Mouse (Mus musculus) stomach, postnatal 0 days (tissue): ENCODE measurements at regions not wholly inside any gene's neighbourhood (a gene's known extent, or its start where the extent isn't known, plus 50 kb on each side); places are given as distances from the start of the nearest gene placed in this dataset.

Source experiments
- ATAC-seq: fragments of 200-750 bp; cut with Nextera tagmentation; 2 replicates; pipeline ENCODE4 v1.8.0; 2017; ENCODE audit not compliant: low FRiP score, low TSS enrichment
- DNase-seq: peaks from one replicate; pipeline ENCODE4 v3.0.0-alpha.2; 2016; ENCODE audit warnings: low spot score
- H3K27ac ChIP-seq: fragments of 300-500 bp; sonication (generic); replicated peaks from 2 replicates; pipeline ENCODE4 v1.5.1; 2014; ENCODE audit warnings: mild to moderate bottlenecking, control low read depth
- H3K27me3 ChIP-seq: fragments of 300-500 bp; sonication (generic); 2 replicates; pipeline ENCODE4 v1.6.1; 2014; ENCODE audit warnings: low read length; ENCODE audit not compliant: control insufficient read depth, insufficient read depth
- H3K36me3 ChIP-seq: fragments of 300-500 bp; sonication (generic); 2 replicates; pipeline ENCODE4 v1.6.1; 2014; ENCODE audit warnings: low read length, mixed read lengths; ENCODE audit not compliant: control insufficient read depth, insufficient read depth
- H3K4me1 ChIP-seq: fragments of 300-500 bp; sonication (generic); replicated peaks from 2 replicates; pipeline ENCODE4 v1.6.1; 2014; ENCODE audit warnings: antibody characterized with exemption; ENCODE audit not compliant: control insufficient read depth, insufficient read depth
- H3K4me2 ChIP-seq: fragments of 300-500 bp; sonication (generic); replicated peaks from 2 replicates; pipeline ENCODE4 v1.6.1; 2014; ENCODE audit warnings: low read depth, mild to moderate bottlenecking, control low read depth, moderate library complexity
- H3K4me3 ChIP-seq: fragments of 300-500 bp; sonication (generic); 2 replicates; pipeline ENCODE4 v1.5.1; 2014; ENCODE audit warnings: low read depth, low read length, control low read depth
- H3K9ac ChIP-seq: fragments of 300-500 bp; sonication (generic); 2 replicates; pipeline ENCODE4 v1.6.1; 2014; ENCODE audit warnings: mild to moderate bottlenecking, low read length, control low read depth, mixed read lengths
- H3K9me3 ChIP-seq: fragments of 300-500 bp; sonication (generic); 2 replicates; pipeline ENCODE4 v1.6.1; 2016; ENCODE audit warnings: low read length; ENCODE audit not compliant: control insufficient read depth
- CTCF ChIP-seq: IDR thresholded peaks from 2 replicates; pipeline ENCODE4 v1.5.1; 2016; ENCODE audit warnings: antibody characterized with exemption, low read depth, mild to moderate bottlenecking, moderate library complexity
- EP300 ChIP-seq: optimal IDR thresholded peaks from 2 replicates; pipeline ENCODE3; 2016; ENCODE audit warnings: antibody characterized with exemption
- WGBS: fragments of 180-500 bp; shearing (Covaris S2); extraction: QIAGEN DNeasy Blood & Tissue Kit; methylation state at CpG from one replicate; pipeline ENCODE4 v1.1.7; 2014; 5-methylcytosine and 5-hydroxymethylcytosine counted together

GRCm38 (mm10) chr13:35131272-35132185, 104.6 kb upstream of the Eci2 start:
- no peak overlapping the region for H3K9ac ChIP-seq
- no peaks in the 10 kb centered on the region for H3K4me1 ChIP-seq
- no peak for DNase-seq
- no peak overlapping the region for H3K4me3 ChIP-seq
- 79% methylated on average over 8 of the region's 8 CpGs for WGBS
- no peaks in the 10 kb centered on the region for H3K9me3 ChIP-seq
- no peak for ATAC-seq
- no peak overlapping the region for H3K27ac ChIP-seq
- no peak for TF ChIP-seq EP300
- no peak for TF ChIP-seq CTCF
- H3K36me3 ChIP-seq = no peaks in the 10 kb centered on the region
- H3K4me2 ChIP-seq = no peak overlapping the region
- H3K27me3 ChIP-seq = no peaks in the 10 kb centered on the region

- no peaks in the 10 kb centered on the region for H3K4me1 ChIP-seq
- ATAC-seq = no peak
Measured at GRCm38 (mm10) chr13:35151629-35152028, 124.7 kb upstream of the Eci2 start.

GRCm38 (mm10) chr13:35159456-35159855, 132.6 kb upstream of the Eci2 start:
- no peak overlapping the region for H3K9ac ChIP-seq
- no peaks in the 10 kb centered on the region for H3K9me3 ChIP-seq
- DNase-seq (no peak), ATAC-seq (no peak)
- no peaks in the 10 kb centered on the region for H3K36me3 ChIP-seq
- 65% methylated on average over 3 of the region's 3 CpGs for WGBS
- H3K27ac ChIP-seq = no peak overlapping the region
- H3K4me3 ChIP-seq = no peak overlapping the region
- TF ChIP-seq CTCF (no peak), EP300 (no peak)
- no peaks in the 10 kb centered on the region for H3K4me1 ChIP-seq
- no peaks in the 10 kb centered on the region for H3K27me3 ChIP-seq
- no peak overlapping the region for H3K4me2 ChIP-seq

More at GRCm38 (mm10) chr13:35151629-35152028, 124.7 kb upstream of the Eci2 start:
- Histone ChIP-seq H3K4me3 (no peak overlapping the region), H3K9ac (no peak overlapping the region), H3K9me3 (no peaks in the 10 kb centered on the region), H3K36me3 (no peaks in the 10 kb centered on the region), H3K27me3 (no peaks in the 10 kb centered on the region), H3K27ac (no peak overlapping the region), H3K4me2 (no peak overlapping the region)
- WGBS = 78% methylated on average over 1 of the region's 1 CpGs
- TF ChIP-seq CTCF (no peak), EP300 (no peak)
- DNase-seq = no peak

GRCm38 (mm10) chr13:35160767-35161166, 133.9 kb upstream of the Eci2 start:
- Histone ChIP-seq H3K4me3 (no peak overlapping the region), H3K4me1 (no peaks in the 10 kb centered on the region), H3K4me2 (no peak overlapping the region), H3K9ac (no peak overlapping the region), H3K27ac (no peak overlapping the region), H3K27me3 (no peaks in the 10 kb centered on the region), H3K36me3 (no peaks in the 10 kb centered on the region), H3K9me3 (no peaks in the 10 kb centered on the region)
- 30% methylated on average over 2 of the region's 2 CpGs for WGBS
- no peak for DNase-seq
- TF ChIP-seq CTCF (no peak), EP300 (no peak)
- ATAC-seq = no peak

GRCm38 (mm10) chr13:35166080-35166479, 139.2 kb upstream of the Eci2 start:
- Histone ChIP-seq H3K27me3 (no peaks in the 10 kb centered on the region), H3K4me3 (no peak overlapping the region), H3K9ac (no peak overlapping the region), H3K36me3 (no peaks in the 10 kb centered on the region), H3K4me1 (no peaks in the 10 kb centered on the region), H3K4me2 (no peak overlapping the region), H3K27ac (no peak overlapping the region), H3K9me3 (no peaks in the 10 kb centered on the region)
- ATAC-seq (no peak), DNase-seq (peak; percentile 26)
- 55% methylated on average over 5 of the region's 5 CpGs for WGBS
- no peak for TF ChIP-seq EP300
- peak; percentile 34 for TF ChIP-seq CTCF

GRCm38 (mm10) chr13:35166831-35167541, 140.1 kb upstream of the Eci2 start:
- H3K9me3 ChIP-seq = no peaks in the 10 kb centered on the region
- H3K27me3 ChIP-seq = no peaks in the 10 kb centered on the region
- H3K4me1 ChIP-seq = no peaks in the 10 kb centered on the region
- no peak overlapping the region for H3K4me3 ChIP-seq
- ATAC-seq (no peak), DNase-seq (no peak)
- H3K36me3 ChIP-seq = no peaks in the 10 kb centered on the region
- no peak for TF ChIP-seq EP300
- no peak for TF ChIP-seq CTCF
- no peak overlapping the region for H3K4me2 ChIP-seq
- 51% methylated on average over 8 of the region's 8 CpGs for WGBS
- H3K9ac ChIP-seq = no peak overlapping the region
- H3K27ac ChIP-seq = no peak overlapping the region
